Mouse (Mus musculus) ES-Bruce4 (cell line): ENCODE measurements around the gene Riok1.

Experiments
- CTCF ChIP-seq: IDR thresholded peaks from one replicate; pipeline ENCODE4 v1.8.1; 2011; ENCODE audit warnings: low read depth, low read length
- EP300 ChIP-seq: IDR thresholded peaks from 2 replicates; pipeline ENCODE4 v1.6.1; 2011; ENCODE audit warnings: low read depth, low read length; ENCODE audit not compliant: insufficient read depth
- POLR2A ChIP-seq: IDR thresholded peaks from one replicate; pipeline ENCODE4 v1.8.1; 2011; ENCODE audit warnings: low read length; ENCODE audit not compliant: insufficient read depth

GRCm38 (mm10) chr13:38064854-38065663 is 28.3 kb downstream of the Riok1 start:
- TF ChIP-seq EP300 (0 out of 2 replicates have a peak, but pooled peaks have one; percentile 24), CTCF (peak; percentile 74), POLR2A (no peak)
